Mouse (Mus musculus): ENCODE data around the gene Cdc45. TPM values are rescaled to one million over a fixed set of nuclear protein-coding genes. Genes with fewer than 3 reads are reported as not detected.

Cdc45 gene
- polyA plus RNA-seq, 1 experiment from 2014 or later, result 33.4 TPM

- Histone ChIP-seq H3K36me3 (ENCODE audit: control insufficient read depth, insufficient read depth, low read length) (no peaks in the 10 kb centered on the region), H3K27me3 (replicated peaks; ENCODE audit: control insufficient read depth, insufficient read depth, low read length) (peaks cover 39% of the 10 kb centered on the region), H3K4me1 (ENCODE audit: control insufficient read depth, insufficient read depth, low read length) (peaks cover 9% of the 10 kb centered on the region; the same call in 1 of the 2 replicates), H3K27ac (ENCODE audit: low read length) (no peak overlapping the region), H3K4me2 (ENCODE audit: low read depth, low read length) (peak overlapping the region; percentile 66), H3K9ac (ENCODE audit: low read depth, low read length) (peak overlapping the region; percentile 51), H3K9me3 (ENCODE audit: control insufficient read depth, low read length) (no peaks in the 10 kb centered on the region), H3K4me3 (ENCODE audit: low read length) (peak overlapping the region; percentile 49)
- WGBS, result 3% methylated on average over 80 of the region's 80 CpGs
- ATAC-seq, result peak; percentile 56
Observed at GRCm38 (mm10) chr16:18777101-18778080, 34.4 kb downstream of the Cdc45 start.

- peak within 1 kb of the TSS; percentile 51 for H3K9ac ChIP-seq (ENCODE audit: low read depth, low read length)
- no peaks in the 10 kb centered on the region for H3K36me3 ChIP-seq (ENCODE audit: control insufficient read depth, insufficient read depth, low read length)
- ATAC-seq, result peak; percentile 65
- WGBS, result 8% methylated on average over 19 of the region's 19 CpGs
- peaks cover 9% of the 10 kb centered on the region; the same call in 1 of the 2 replicates for H3K4me1 ChIP-seq (ENCODE audit: control insufficient read depth, insufficient read depth, low read length)
- peaks cover 39% of the 10 kb centered on the region for H3K27me3 ChIP-seq (replicated peaks; ENCODE audit: control insufficient read depth, insufficient read depth, low read length)
- peak within 1 kb of the TSS; percentile 49 for H3K4me3 ChIP-seq (ENCODE audit: low read length)
- peak within 1 kb of the TSS; percentile 66 for H3K4me2 ChIP-seq (ENCODE audit: low read depth, low read length)
- H3K9me3 ChIP-seq (ENCODE audit: control insufficient read depth, low read length), result no peaks in the 10 kb centered on the region
- H3K27ac ChIP-seq (ENCODE audit: low read length), result peak within 1 kb of the TSS; percentile 48; the same call in 1 of the 2 replicates
Observed at GRCm38 (mm10) chr16:18776556-18777100, 35.2 kb downstream of the Cdc45 start, which contains the start of gene Cldn5. TSS of gene Cldn5 (plus strand) at chr16:18776847.

GRCm38 (mm10) chr16:18775621-18776555, 35.9 kb downstream of the Cdc45 start:
- H3K9me3 ChIP-seq (ENCODE audit: control insufficient read depth, low read length), result no peaks in the 10 kb centered on the region
- H3K27ac ChIP-seq (ENCODE audit: low read length), result peak overlapping the region; percentile 48; the same call in 1 of the 2 replicates
- 40% methylated on average over 18 of the region's 18 CpGs for WGBS
- H3K4me3 ChIP-seq (ENCODE audit: low read length), result no peak overlapping the region
- ATAC-seq, result no peak
- no peak overlapping the region for H3K9ac ChIP-seq (ENCODE audit: low read depth, low read length)
- H3K4me2 ChIP-seq (ENCODE audit: low read depth, low read length), result no peak overlapping the region
- H3K36me3 ChIP-seq (ENCODE audit: control insufficient read depth, insufficient read depth, low read length), result no peaks in the 10 kb centered on the region
- peaks cover 9% of the 10 kb centered on the region; the same call in 1 of the 2 replicates for H3K4me1 ChIP-seq (ENCODE audit: control insufficient read depth, insufficient read depth, low read length)
- peaks cover 39% of the 10 kb centered on the region for H3K27me3 ChIP-seq (replicated peaks; ENCODE audit: control insufficient read depth, insufficient read depth, low read length)

GRCm38 (mm10) chr16:18773936-18774335, 37.9 kb downstream of the Cdc45 start:
- Histone ChIP-seq H3K4me1 (ENCODE audit: control insufficient read depth, insufficient read depth, low read length) (peaks cover 9% of the 10 kb centered on the region; the same call in 1 of the 2 replicates), H3K27ac (ENCODE audit: low read length) (no peak overlapping the region), H3K36me3 (ENCODE audit: control insufficient read depth, insufficient read depth, low read length) (no peaks in the 10 kb centered on the region), H3K4me2 (ENCODE audit: low read depth, low read length) (no peak overlapping the region), H3K9me3 (ENCODE audit: control insufficient read depth, low read length) (no peaks in the 10 kb centered on the region), H3K27me3 (replicated peaks; ENCODE audit: control insufficient read depth, insufficient read depth, low read length) (peaks cover 34% of the 10 kb centered on the region), H3K4me3 (ENCODE audit: low read length) (no peak overlapping the region), H3K9ac (ENCODE audit: low read depth, low read length) (no peak overlapping the region)
- no peak for ATAC-seq
- 29% methylated on average over 2 of the region's 2 CpGs for WGBS

- H3K4me3 ChIP-seq (ENCODE audit: low read length), result no peak overlapping the region
- no peak overlapping the region for H3K4me2 ChIP-seq (ENCODE audit: low read depth, low read length)
- no peaks in the 10 kb centered on the region for H3K36me3 ChIP-seq (ENCODE audit: control insufficient read depth, insufficient read depth, low read length)
- no peaks in the 10 kb centered on the region for H3K4me1 ChIP-seq (ENCODE audit: control insufficient read depth, insufficient read depth, low read length)
- H3K27ac ChIP-seq (ENCODE audit: low read length), result no peak overlapping the region
- H3K9ac ChIP-seq (ENCODE audit: low read depth, low read length), result no peak overlapping the region
- H3K27me3 ChIP-seq (replicated peaks; ENCODE audit: control insufficient read depth, insufficient read depth, low read length), result no peaks in the 10 kb centered on the region
- H3K9me3 ChIP-seq (ENCODE audit: control insufficient read depth, low read length), result no peaks in the 10 kb centered on the region
- ATAC-seq, result no peak
- 60% methylated on average over 1 of the region's 1 CpGs for WGBS
Observed at GRCm38 (mm10) chr16:18769501-18769900, 42.3 kb downstream of the Cdc45 start.

- no peak for ATAC-seq
- 66% methylated on average over 4 of the region's 4 CpGs for WGBS
- Histone ChIP-seq H3K9me3 (ENCODE audit: control insufficient read depth, low read length) (no peaks in the 10 kb centered on the region), H3K9ac (ENCODE audit: low read depth, low read length) (no peak overlapping the region), H3K4me1 (ENCODE audit: control insufficient read depth, insufficient read depth, low read length) (no peaks in the 10 kb centered on the region), H3K4me3 (ENCODE audit: low read length) (no peak overlapping the region), H3K4me2 (ENCODE audit: low read depth, low read length) (no peak overlapping the region), H3K27ac (ENCODE audit: low read length) (no peak overlapping the region), H3K27me3 (replicated peaks; ENCODE audit: control insufficient read depth, insufficient read depth, low read length) (no peaks in the 10 kb centered on the region), H3K36me3 (ENCODE audit: control insufficient read depth, insufficient read depth, low read length) (no peaks in the 10 kb centered on the region)
Observed at GRCm38 (mm10) chr16:18766390-18766789, 45.4 kb downstream of the Cdc45 start.

GRCm38 (mm10) chr16:18762960-18763359, 48.8 kb downstream of the Cdc45 start:
- no peak overlapping the region for H3K27ac ChIP-seq (ENCODE audit: low read length)
- 60% methylated on average over 3 of the region's 3 CpGs for WGBS

GRCm38 (mm10) chr16:18761734-18762133, 50.1 kb downstream of the Cdc45 start:
- Histone ChIP-seq H3K4me1 (ENCODE audit: control insufficient read depth, insufficient read depth, low read length) (no peaks in the 10 kb centered on the region), H3K9me3 (ENCODE audit: control insufficient read depth, low read length) (no peaks in the 10 kb centered on the region), H3K36me3 (ENCODE audit: control insufficient read depth, insufficient read depth, low read length) (no peaks in the 10 kb centered on the region), H3K4me3 (ENCODE audit: low read length) (no peak overlapping the region), H3K27me3 (replicated peaks; ENCODE audit: control insufficient read depth, insufficient read depth, low read length) (no peaks in the 10 kb centered on the region), H3K4me2 (ENCODE audit: low read depth, low read length) (no peak overlapping the region), H3K27ac (ENCODE audit: low read length) (no peak overlapping the region), H3K9ac (ENCODE audit: low read depth, low read length) (no peak overlapping the region)
- ATAC-seq, result no peak
- 85% methylated on average over 4 of the region's 4 CpGs for WGBS

More at GRCm38 (mm10) chr16:18762960-18763359, 48.8 kb downstream of the Cdc45 start:
- no peak for ATAC-seq
- Histone ChIP-seq H3K4me1 (ENCODE audit: control insufficient read depth, insufficient read depth, low read length) (no peaks in the 10 kb centered on the region), H3K36me3 (ENCODE audit: control insufficient read depth, insufficient read depth, low read length) (no peaks in the 10 kb centered on the region), H3K4me3 (ENCODE audit: low read length) (no peak overlapping the region), H3K9me3 (ENCODE audit: control insufficient read depth, low read length) (no peaks in the 10 kb centered on the region), H3K9ac (ENCODE audit: low read depth, low read length) (no peak overlapping the region), H3K27me3 (replicated peaks; ENCODE audit: control insufficient read depth, insufficient read depth, low read length) (no peaks in the 10 kb centered on the region), H3K4me2 (ENCODE audit: low read depth, low read length) (no peak overlapping the region)

Measured in intestine, embryonic 16.5 days (tissue).